Mouse (Mus musculus): ENCODE results near the gene Pfkm. TPM values are rescaled to one million over a fixed set of nuclear protein-coding genes. Genes with fewer than 3 reads are reported as not detected.

Gene Pfkm
- total RNA-seq, 4 experiments from 2014 or later = 2,927 to 3,255 (median 3,175) TPM

- no peak for DNase-seq (ENCODE audit: low spot score in 2 of 2)
Observed at GRCm38 (mm10) chr15:98098519-98098918, 6.1 kb downstream of the Pfkm start.

GRCm38 (mm10) chr15:98102401-98102800 lies 10.0 kb downstream of the Pfkm start:
- DNase-seq (ENCODE audit: low spot score in 2 of 2) = no peak

GRCm38 (mm10) chr15:98106506-98106905 lies 14.1 kb downstream of the Pfkm start:
- no peak for DNase-seq (ENCODE audit: low spot score in 2 of 2)

GRCm38 (mm10) chr15:98107230-98107629 lies 14.8 kb downstream of the Pfkm start:
- no peak for DNase-seq (ENCODE audit: low spot score in 2 of 2)

- no peak for DNase-seq (ENCODE audit: low spot score in 2 of 2)
Observed at GRCm38 (mm10) chr15:98107703-98108296, 15.4 kb downstream of the Pfkm start.

- DNase-seq (ENCODE audit: low spot score in 2 of 2) = peak; percentile 80 to 87
Observed at GRCm38 (mm10) chr15:98108297-98109152, 16.1 kb downstream of the Pfkm start.

GRCm38 (mm10) chr15:98111791-98112190 lies 19.4 kb downstream of the Pfkm start:
- DNase-seq (ENCODE audit: low spot score in 2 of 2) = peak; percentile 48 to 68

GRCm38 (mm10) chr15:98114098-98114851 lies 21.9 kb downstream of the Pfkm start:
- peak; percentile 56 to 59 for DNase-seq (ENCODE audit: low spot score in 2 of 2)

- DNase-seq (ENCODE audit: low spot score in 2 of 2) = peak; percentile 50 to 69
Observed at GRCm38 (mm10) chr15:98114852-98115778, 22.7 kb downstream of the Pfkm start.

- DNase-seq (ENCODE audit: low spot score in 2 of 2) = no peak
Observed at GRCm38 (mm10) chr15:98115779-98116163, 23.4 kb downstream of the Pfkm start.

- DNase-seq (ENCODE audit: low spot score in 2 of 2) = no peak
Observed at GRCm38 (mm10) chr15:98116287-98116686, 23.9 kb downstream of the Pfkm start.

GRCm38 (mm10) chr15:98119363-98119762 lies 27.0 kb downstream of the Pfkm start:
- peak; percentile 57 to 80 for DNase-seq (ENCODE audit: low spot score in 2 of 2)

GRCm38 (mm10) chr15:98120831-98121230 lies 28.4 kb downstream of the Pfkm start:
- no peak for DNase-seq (ENCODE audit: low spot score in 2 of 2)

- peak; percentile 69 to 75 for DNase-seq (ENCODE audit: low spot score in 2 of 2)
Observed at GRCm38 (mm10) chr15:98131001-98131400, 38.6 kb downstream of the Pfkm start.

- DNase-seq (ENCODE audit: low spot score in 2 of 2) = no peak
Observed at GRCm38 (mm10) chr15:98131451-98131850, 39.1 kb downstream of the Pfkm start.

GRCm38 (mm10) chr15:98131942-98132655 lies 39.7 kb downstream of the Pfkm start:
- no peak for DNase-seq (ENCODE audit: low spot score in 2 of 2)

GRCm38 (mm10) chr15:98133471-98133870 lies 41.1 kb downstream of the Pfkm start:
- peak in 1 of 2 experiments; percentile 60 for DNase-seq (ENCODE audit: low spot score in 2 of 2)

- no peak for DNase-seq (ENCODE audit: low spot score in 2 of 2)
Observed at GRCm38 (mm10) chr15:98134034-98134433, 41.6 kb downstream of the Pfkm start.

GRCm38 (mm10) chr15:98134666-98135065 lies 42.3 kb downstream of the Pfkm start:
- DNase-seq (ENCODE audit: low spot score in 2 of 2) = no peak

GRCm38 (mm10) chr15:98135671-98136070 lies 43.3 kb downstream of the Pfkm start:
- no peak for DNase-seq (ENCODE audit: low spot score in 2 of 2)

All from gastrocnemius, adult 8-10 months (tissue).